Mouse (Mus musculus): ENCODE results near the gene Dpm2. TPM values are rescaled to one million over a fixed set of nuclear protein-coding genes. Genes with fewer than 3 reads are reported as not detected.
A peak's percentile ranks its signal among the peaks of the same experiment; 100 is the strongest.

Gene Dpm2
- polyA plus RNA-seq, 1 experiment = 110 TPM

GRCm38 (mm10) chr2:32585149-32585714 lies 14.6 kb downstream of the Dpm2 start:
- Histone ChIP-seq H3K27me3 (ENCODE audit: control insufficient read depth, insufficient read depth, low read length) (no peaks in the 10 kb centered on the region), H3K36me3 (ENCODE audit: control insufficient read depth, insufficient read depth, low read length) (no peaks in the 10 kb centered on the region), H3K4me3 (ENCODE audit: control insufficient read depth, low read depth, low read length) (no peak overlapping the region), H3K27ac (ENCODE audit: control insufficient read depth, insufficient read depth, low read depth, low read length) (no peak overlapping the region), H3K4me1 (ENCODE audit: control insufficient read depth, insufficient read depth, low read length) (peaks cover 6% of the 10 kb centered on the region)
- TF ChIP-seq CTCF (IDR thresholded peaks at IDR 0.05; ENCODE audit: control insufficient read depth, insufficient read depth, insufficient replicate concordance, low read depth, low read length) (no peak), POLR2A (IDR thresholded peaks at IDR 0.05; ENCODE audit: control insufficient read depth, low read depth, low read length) (no peak)

DNA sequence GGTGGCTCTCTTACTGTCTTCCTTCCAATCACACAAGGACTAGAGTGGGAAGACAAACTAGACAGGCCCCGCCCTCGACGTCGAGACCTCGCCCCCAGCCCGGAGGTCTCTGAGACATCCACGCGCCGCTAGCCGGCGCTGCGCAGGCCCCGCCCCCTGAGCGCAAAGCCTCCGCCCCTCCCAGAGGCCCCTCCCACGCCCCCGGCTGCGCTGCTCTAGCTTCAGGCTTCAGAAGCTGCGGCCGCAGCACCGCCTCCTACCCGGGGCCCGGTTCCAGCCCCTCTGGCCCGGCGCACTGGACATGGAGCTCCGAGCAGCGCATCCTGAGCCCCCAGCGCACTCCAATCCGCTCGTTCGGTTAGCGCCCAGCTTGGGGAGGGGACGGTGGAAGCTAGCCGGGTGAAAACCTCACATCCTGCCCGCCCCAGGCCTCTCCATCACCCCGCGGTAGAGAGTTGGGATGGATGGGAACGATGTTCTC lies 16.3 kb downstream of the Dpm2 start, which contains the start of gene St6galnac4:
Gene St6galnac4, plus strand, starts transcription at position 225 of the 481 bp plus-strand sequence.
- Histone ChIP-seq H3K4me3 (ENCODE audit: control insufficient read depth, low read depth, low read length) (peak within 1 kb of the TSS; percentile 69), H3K27me3 (ENCODE audit: control insufficient read depth, insufficient read depth, low read length) (no peaks in the 10 kb centered on the region), H3K36me3 (ENCODE audit: control insufficient read depth, insufficient read depth, low read length) (no peaks in the 10 kb centered on the region), H3K27ac (ENCODE audit: control insufficient read depth, insufficient read depth, low read depth, low read length) (no peak within 1 kb of the TSS), H3K4me1 (ENCODE audit: control insufficient read depth, insufficient read depth, low read length) (peaks cover 6% of the 10 kb centered on the region)
- no peak for TF ChIP-seq CTCF (IDR thresholded peaks at IDR 0.05; ENCODE audit: control insufficient read depth, insufficient read depth, insufficient replicate concordance, low read depth, low read length)
- 0 out of 2 replicates have a peak, but pooled peaks have one; percentile 27 for TF ChIP-seq POLR2A (IDR thresholded peaks at IDR 0.05; ENCODE audit: control insufficient read depth, low read depth, low read length)

- no peak overlapping the region for H3K27ac ChIP-seq (ENCODE audit: control insufficient read depth, insufficient read depth, low read depth, low read length)
- TF ChIP-seq CTCF (IDR thresholded peaks at IDR 0.05; ENCODE audit: control insufficient read depth, insufficient read depth, insufficient replicate concordance, low read depth, low read length) = no peak
- no peak for TF ChIP-seq POLR2A (IDR thresholded peaks at IDR 0.05; ENCODE audit: control insufficient read depth, low read depth, low read length)
- H3K4me3 ChIP-seq (ENCODE audit: control insufficient read depth, low read depth, low read length) = no peak overlapping the region; the same call in 1 of the 2 replicates
- H3K4me1 ChIP-seq (ENCODE audit: control insufficient read depth, insufficient read depth, low read length) = peaks cover 6% of the 10 kb centered on the region
- no peaks in the 10 kb centered on the region for H3K36me3 ChIP-seq (ENCODE audit: control insufficient read depth, insufficient read depth, low read length)
- no peaks in the 10 kb centered on the region for H3K27me3 ChIP-seq (ENCODE audit: control insufficient read depth, insufficient read depth, low read length)
These were observed 17.2 kb downstream of the Dpm2 start for GRCm38 (mm10) chr2:32587731-32588321.

DNA sequence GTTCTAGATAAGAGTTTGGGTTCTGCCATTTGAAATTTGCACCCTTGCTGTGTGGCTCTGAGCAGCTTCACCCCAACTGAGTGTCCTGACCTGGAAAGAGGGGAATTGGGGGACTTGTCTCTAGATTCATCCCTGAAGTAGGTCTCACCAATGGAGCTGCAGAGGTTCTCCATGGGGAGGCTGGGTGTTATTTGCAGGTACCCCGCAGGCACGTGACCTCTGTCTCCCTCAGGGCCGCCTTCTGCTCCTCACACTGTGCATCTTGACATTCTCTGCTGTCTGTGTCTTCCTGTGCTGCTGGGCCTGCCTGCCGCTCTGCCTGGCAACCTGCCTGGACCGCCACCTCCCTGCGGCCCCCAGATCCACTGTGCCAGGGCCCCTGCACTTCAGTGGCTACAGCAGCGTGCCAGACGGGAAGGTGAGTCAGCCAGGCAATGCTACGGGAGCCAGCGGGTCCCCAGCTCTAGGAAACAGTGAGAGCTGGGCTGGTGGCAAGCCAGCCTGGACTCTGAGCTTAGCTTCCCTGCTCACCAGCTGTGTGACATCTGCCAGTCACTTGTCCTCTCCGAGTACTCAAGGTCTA lies 18.6 kb downstream of the Dpm2 start:
- H3K27ac ChIP-seq (ENCODE audit: control insufficient read depth, insufficient read depth, low read depth, low read length) = no peak overlapping the region
- TF ChIP-seq POLR2A (IDR thresholded peaks at IDR 0.05; ENCODE audit: control insufficient read depth, low read depth, low read length) (no peak), CTCF (IDR thresholded peaks at IDR 0.05; ENCODE audit: control insufficient read depth, insufficient read depth, insufficient replicate concordance, low read depth, low read length) (no peak)
- H3K4me1 ChIP-seq (ENCODE audit: control insufficient read depth, insufficient read depth, low read length) = peaks cover 3% of the 10 kb centered on the region
- no peaks in the 10 kb centered on the region for H3K36me3 ChIP-seq (ENCODE audit: control insufficient read depth, insufficient read depth, low read length)
- H3K4me3 ChIP-seq (ENCODE audit: control insufficient read depth, low read depth, low read length) = no peak overlapping the region
- H3K27me3 ChIP-seq (ENCODE audit: control insufficient read depth, insufficient read depth, low read length) = no peaks in the 10 kb centered on the region

DNA sequence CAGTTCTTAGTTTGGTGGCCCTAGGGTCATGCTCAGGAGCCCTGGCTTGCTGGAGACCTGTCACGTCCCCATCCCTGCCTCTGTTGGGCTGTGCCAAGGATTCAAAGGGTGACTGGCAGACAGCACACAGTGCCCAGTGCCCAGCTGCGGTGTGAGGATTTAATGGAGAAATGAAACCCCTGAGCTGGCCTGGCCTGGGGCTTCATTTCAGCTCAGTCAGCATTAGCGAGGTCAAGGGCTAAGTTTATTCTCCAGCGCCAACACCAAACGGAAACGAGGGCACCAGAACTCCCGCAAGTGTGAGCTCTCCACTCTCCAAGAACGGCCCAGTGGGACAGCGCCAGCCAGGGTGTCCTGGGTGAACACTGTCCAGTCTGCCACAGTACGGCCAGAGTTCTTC lies 19.6 kb downstream of the Dpm2 start:
- Histone ChIP-seq H3K27me3 (ENCODE audit: control insufficient read depth, insufficient read depth, low read length) (no peaks in the 10 kb centered on the region), H3K4me1 (ENCODE audit: control insufficient read depth, insufficient read depth, low read length) (peaks cover 3% of the 10 kb centered on the region), H3K36me3 (ENCODE audit: control insufficient read depth, insufficient read depth, low read length) (no peaks in the 10 kb centered on the region), H3K4me3 (ENCODE audit: control insufficient read depth, low read depth, low read length) (no peak overlapping the region), H3K27ac (ENCODE audit: control insufficient read depth, insufficient read depth, low read depth, low read length) (no peak overlapping the region)
- no peak for TF ChIP-seq CTCF (IDR thresholded peaks at IDR 0.05; ENCODE audit: control insufficient read depth, insufficient read depth, insufficient replicate concordance, low read depth, low read length)
- no peak for TF ChIP-seq POLR2A (IDR thresholded peaks at IDR 0.05; ENCODE audit: control insufficient read depth, low read depth, low read length)

GRCm38 (mm10) chr2:32591249-32591648 lies 20.6 kb downstream of the Dpm2 start:
- Histone ChIP-seq H3K27me3 (ENCODE audit: control insufficient read depth, insufficient read depth, low read length) (no peaks in the 10 kb centered on the region), H3K27ac (ENCODE audit: control insufficient read depth, insufficient read depth, low read depth, low read length) (no peak overlapping the region), H3K4me1 (ENCODE audit: control insufficient read depth, insufficient read depth, low read length) (peaks cover 3% of the 10 kb centered on the region; the same call in 1 of the 2 replicates), H3K36me3 (ENCODE audit: control insufficient read depth, insufficient read depth, low read length) (no peaks in the 10 kb centered on the region), H3K4me3 (ENCODE audit: control insufficient read depth, low read depth, low read length) (no peak overlapping the region)
- TF ChIP-seq POLR2A (IDR thresholded peaks at IDR 0.05; ENCODE audit: control insufficient read depth, low read depth, low read length) (no peak), CTCF (IDR thresholded peaks at IDR 0.05; ENCODE audit: control insufficient read depth, insufficient read depth, insufficient replicate concordance, low read depth, low read length) (no peak)

- Histone ChIP-seq H3K27ac (ENCODE audit: control insufficient read depth, insufficient read depth, low read depth, low read length) (no peak overlapping the region), H3K4me1 (ENCODE audit: control insufficient read depth, insufficient read depth, low read length) (no peaks in the 10 kb centered on the region), H3K36me3 (ENCODE audit: control insufficient read depth, insufficient read depth, low read length) (no peaks in the 10 kb centered on the region), H3K27me3 (ENCODE audit: control insufficient read depth, insufficient read depth, low read length) (no peaks in the 10 kb centered on the region), H3K4me3 (ENCODE audit: control insufficient read depth, low read depth, low read length) (no peak overlapping the region)
- TF ChIP-seq POLR2A (IDR thresholded peaks at IDR 0.05; ENCODE audit: control insufficient read depth, low read depth, low read length) = no peak
- no peak for TF ChIP-seq CTCF (IDR thresholded peaks at IDR 0.05; ENCODE audit: control insufficient read depth, insufficient read depth, insufficient replicate concordance, low read depth, low read length)
These were observed 26.1 kb downstream of the Dpm2 start for GRCm38 (mm10) chr2:32596725-32597124.

All from testis, adult 2 months (tissue).